Mouse (Mus musculus) midbrain, embryonic 14.5 days (tissue): Measurements from ENCODE around the gene Cpne5. TPM values are rescaled to one million over a fixed set of nuclear protein-coding genes. Genes with fewer than 3 reads are reported as not detected.
"Not testable (repeated sequence)": the region's sequence is repeated elsewhere in the genome, so short reads cannot be mapped to it uniquely, and the experiment has no call there.

Experiments used
- ATAC-seq: fragments of 200-750 bp; cut with Nextera tagmentation; 2 replicates; pipeline ENCODE4 v1.8.0; 2017; ENCODE audit warnings: moderate number of reproducible peaks, moderate library complexity; ENCODE audit not compliant: low FRiP score, low TSS enrichment
- DNase-seq: peaks from one replicate; pipeline ENCODE4 v3.0.0-alpha.2; 2015
- H3K27ac ChIP-seq: fragments of 300-500 bp; sonication (generic); replicated peaks from 2 replicates; pipeline ENCODE4 v1.5.1; 2014; ENCODE audit warnings: mild to moderate bottlenecking, low read depth, low read length, moderate library complexity
- H3K27me3 ChIP-seq: fragments of 300-500 bp; sonication (generic); 2 replicates; pipeline ENCODE4 v1.6.1; 2014; ENCODE audit warnings: low read length, control low read depth, mixed read lengths; ENCODE audit not compliant: control insufficient read depth, insufficient read depth
- H3K36me3 ChIP-seq: fragments of 300-500 bp; sonication (generic); 2 replicates; pipeline ENCODE4 v1.6.1; 2014; ENCODE audit warnings: low read length, control low read depth; ENCODE audit not compliant: control insufficient read depth, insufficient read depth
- H3K4me1 ChIP-seq: fragments of 300-500 bp; sonication (generic); 2 replicates; pipeline ENCODE4 v1.6.1; 2014; ENCODE audit warnings: mild to moderate bottlenecking, antibody characterized with exemption, low read length, control low read depth; ENCODE audit not compliant: control insufficient read depth, insufficient read depth
- H3K4me2 ChIP-seq: fragments of 300-500 bp; sonication (generic); 2 replicates; pipeline ENCODE4 v1.6.1; 2014; ENCODE audit warnings: mild to moderate bottlenecking, low read length, moderate library complexity
- H3K4me3 ChIP-seq: fragments of 300-500 bp; sonication (generic); replicated peaks from 2 replicates; pipeline ENCODE4 v1.5.1; 2014; ENCODE audit warnings: low read depth, low read length
- H3K9ac ChIP-seq: fragments of 300-500 bp; sonication (generic); replicated peaks from 2 replicates; pipeline ENCODE4 v1.6.1; 2014; ENCODE audit warnings: mild to moderate bottlenecking, low read length, moderate library complexity
- H3K9me3 ChIP-seq: fragments of 300-500 bp; sonication (generic); 2 replicates; pipeline ENCODE4 v1.6.1; 2016; ENCODE audit warnings: low read length, control low read depth, mixed read lengths; ENCODE audit not compliant: control insufficient read depth
- WGBS: fragments of 180-500 bp; shearing (Covaris S2); extraction: QIAGEN DNeasy Blood & Tissue Kit; methylation state at CpG from one replicate; pipeline ENCODE4 v1.1.7; 2014; 5-methylcytosine and 5-hydroxymethylcytosine counted together
- polyA plus RNA-seq: library from polyadenylated mRNA; unstranded; fragments of >200 nt; fragmentation: Nextera tagmentation; extraction: Ambion mirVana; gene quantifications from 2 replicates; pipeline ENCODE4 v1.2.1, GENCODE M21; 2014

The Cpne5 gene
- polyA plus RNA-seq, 1 experiment from 2014 or later = 27.6 TPM

DNA sequence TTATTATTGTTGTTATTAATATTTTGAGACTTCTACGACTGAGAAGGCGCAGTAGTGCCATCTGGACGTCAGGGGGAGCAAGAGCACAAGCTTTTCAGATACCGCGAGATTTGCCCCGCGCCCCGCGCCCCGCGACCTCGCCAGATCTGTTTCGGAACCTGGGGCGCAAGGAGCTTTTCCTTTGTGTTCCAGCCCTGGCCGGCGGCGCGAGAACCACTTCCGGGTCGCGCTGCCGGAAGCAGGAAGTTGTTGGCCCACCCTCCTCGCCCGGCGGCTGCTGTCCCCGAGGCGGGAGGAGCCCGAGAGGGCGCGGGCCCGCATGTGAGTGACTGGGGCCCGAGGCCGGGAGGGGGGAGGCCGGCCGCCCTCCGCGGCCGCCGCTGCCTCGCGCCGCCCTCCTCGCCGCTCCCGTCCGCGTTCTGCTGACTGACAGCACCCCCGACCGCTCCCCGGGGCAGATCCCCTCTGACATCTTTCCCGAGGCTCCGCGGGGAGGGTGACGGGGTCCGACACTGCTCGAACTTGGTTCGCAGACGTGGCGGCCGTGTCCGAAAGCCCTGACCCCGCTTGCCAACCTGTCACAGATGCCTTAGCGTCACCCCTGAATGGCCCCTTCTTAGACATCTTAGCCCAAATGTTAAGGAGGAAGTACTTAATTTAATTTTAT is 30.8 kb upstream of the Cpne5 start, which contains the start of gene BC004004:
BC004004 (plus strand) TSS at position 107 of the 667 bp plus-strand sequence.
- ATAC-seq = peak; percentile 93
- under 1% methylated on average over 58 of the region's 63 CpGs for WGBS
- peak; percentile 98 for DNase-seq

DNA sequence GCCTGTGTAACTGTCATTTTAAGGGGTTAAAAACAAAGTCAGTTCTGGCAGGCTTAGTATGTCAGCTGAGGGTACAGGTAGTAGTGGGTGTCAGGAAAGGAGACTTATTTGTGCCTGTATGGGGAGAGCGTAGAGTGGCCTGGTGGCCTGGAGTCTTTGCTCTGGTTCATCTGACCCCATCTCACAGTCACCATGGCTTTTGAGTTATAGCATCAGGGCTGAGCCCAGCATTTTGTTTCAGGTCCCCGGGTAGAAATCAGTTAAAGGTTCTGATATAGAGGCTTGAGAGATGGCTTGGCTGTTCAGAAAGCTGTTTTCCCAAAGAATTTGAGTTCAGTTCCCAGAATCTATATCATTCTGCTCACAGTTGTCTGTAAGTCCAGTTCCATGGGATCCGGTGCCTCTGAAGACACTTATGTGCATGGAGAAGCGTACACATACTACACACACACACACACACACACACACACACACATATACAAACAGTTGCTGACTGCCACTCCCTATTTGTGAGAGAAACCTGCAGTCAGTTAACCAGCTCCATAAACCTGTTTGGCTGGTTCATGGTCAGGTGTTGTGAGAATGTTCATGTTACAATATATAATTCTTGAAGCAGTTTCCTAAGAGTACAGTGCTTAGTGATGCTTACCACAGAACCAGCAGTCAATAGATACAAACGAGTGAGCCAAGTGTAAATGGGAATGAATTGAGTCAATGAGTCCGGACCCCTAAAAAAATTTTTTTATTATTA is 30.1 kb upstream of the Cpne5 start:
- Histone ChIP-seq H3K9me3 (no peaks in the 10 kb centered on the region), H3K9ac (peak overlapping the region; percentile 90; the same call in 1 of the 2 replicates), H3K27ac (peak overlapping the region; percentile 46), H3K27me3 (no peaks in the 10 kb centered on the region), H3K36me3 (no peaks in the 10 kb centered on the region), H3K4me2 (peak overlapping the region; percentile 65), H3K4me1 (peaks cover 21% of the 10 kb centered on the region), H3K4me3 (peak overlapping the region; percentile 94)
- ATAC-seq (peak; percentile 57), DNase-seq (no peak)
- 62% methylated on average over 6 of the region's 6 CpGs for WGBS

More for the DNA sequence above, 30.8 kb upstream of the Cpne5 start, which contains the start of gene BC004004:
- peak within 1 kb of the TSS; percentile 94 for H3K4me3 ChIP-seq
- peak within 1 kb of the TSS; percentile 65 for H3K4me2 ChIP-seq
- peaks cover 19% of the 10 kb centered on the region for H3K4me1 ChIP-seq
- H3K9ac ChIP-seq = peak within 1 kb of the TSS; percentile 90
- H3K9me3 ChIP-seq = no peaks in the 10 kb centered on the region
- H3K36me3 ChIP-seq = no peaks in the 10 kb centered on the region
- H3K27ac ChIP-seq = peak within 1 kb of the TSS; percentile 92
- no peaks in the 10 kb centered on the region for H3K27me3 ChIP-seq

DNA sequence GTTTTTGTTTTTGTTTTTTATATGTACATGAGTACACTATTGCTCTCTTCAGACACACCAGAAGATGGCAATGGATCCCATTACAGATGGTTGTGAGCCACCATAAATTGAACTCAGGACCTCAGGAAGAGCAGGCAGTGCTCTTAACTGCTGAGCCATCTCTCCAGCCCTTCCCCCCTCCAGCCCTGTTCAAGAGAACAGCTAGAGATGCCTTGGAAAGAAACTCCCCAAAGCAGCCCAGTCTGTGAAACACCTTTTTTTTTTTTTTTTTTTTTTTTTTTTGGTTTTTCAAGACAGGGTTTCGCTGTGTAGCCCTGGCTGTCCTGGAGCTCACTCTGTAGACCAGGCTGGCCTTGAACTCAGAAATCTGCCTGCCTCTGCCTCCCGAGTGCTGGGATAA is 29.1 kb upstream of the Cpne5 start:
- not testable (repeated sequence) for H3K36me3 ChIP-seq, H3K9ac ChIP-seq, H3K9me3 ChIP-seq, H3K4me3 ChIP-seq, DNase-seq, H3K27me3 ChIP-seq, ATAC-seq, H3K27ac ChIP-seq, H3K4me2 ChIP-seq
- WGBS = 98% methylated on average over 2 of the region's 2 CpGs
- peaks cover 30% of the 10 kb centered on the region for H3K4me1 ChIP-seq

GRCm38 (mm10) chr17:29264760-29265159 is 26.8 kb upstream of the Cpne5 start:
- Histone ChIP-seq H3K36me3 (peaks cover 13% of the 10 kb centered on the region), H3K9me3 (no peaks in the 10 kb centered on the region), H3K4me3 (peak overlapping the region; percentile 82; the same call in 1 of the 2 replicates), H3K4me1 (peaks cover 25% of the 10 kb centered on the region), H3K27me3 (no peaks in the 10 kb centered on the region), H3K9ac (no peak overlapping the region), H3K27ac (peak overlapping the region; percentile 94; the same call in 1 of the 2 replicates), H3K4me2 (peak overlapping the region; percentile 72)
- no peak for DNase-seq
- ATAC-seq = no peak
- WGBS = 91% methylated on average over 5 of the region's 5 CpGs

DNA sequence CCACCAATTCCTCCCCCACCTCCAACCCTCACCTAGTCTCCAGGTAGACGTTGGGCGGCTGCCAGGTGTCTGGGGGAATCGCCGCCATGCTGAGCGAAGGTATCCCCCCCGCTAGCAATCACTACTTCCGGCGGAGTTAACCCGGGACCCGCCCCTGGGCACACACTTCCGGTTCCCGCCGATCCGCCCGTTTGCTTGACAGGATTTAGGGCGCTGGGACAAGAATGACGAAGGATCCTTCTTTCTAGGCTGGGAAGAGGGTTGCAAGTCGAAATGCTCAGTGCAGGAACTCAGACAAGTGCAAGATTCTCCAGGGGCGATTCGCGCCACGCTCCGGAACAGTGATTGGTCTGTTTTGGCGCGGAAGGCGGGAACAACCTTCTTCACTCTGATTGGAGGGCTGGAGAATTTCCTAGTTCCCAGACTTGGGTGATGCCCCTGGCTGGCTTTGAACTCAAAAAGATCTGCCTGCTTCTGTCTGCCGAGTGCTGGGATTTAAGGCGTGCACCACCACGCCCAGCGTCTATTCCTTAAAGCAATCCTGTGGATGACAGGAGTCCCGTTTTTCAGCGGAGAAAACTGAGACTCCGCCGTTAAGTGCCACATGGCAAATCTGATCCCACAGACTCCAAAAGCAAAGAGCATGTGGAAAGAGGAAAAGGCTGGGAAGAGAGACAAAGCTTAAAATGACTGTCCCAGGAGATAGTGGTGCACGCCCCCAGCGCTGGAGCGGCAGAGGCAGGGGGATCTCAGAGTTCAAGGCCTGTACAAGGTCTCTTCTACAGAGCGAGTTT is 26.1 kb upstream of the Cpne5 start, which contains the start of gene Ppil1:
Ppil1 (minus strand) TSS at position 347 of the 794 bp plus-strand sequence.
- DNase-seq (peak; percentile 89), ATAC-seq (peak; percentile 61; the same call in 1 of the 2 replicates)
- Histone ChIP-seq H3K27ac (peak within 1 kb of the TSS; percentile 94), H3K9me3 (no peaks in the 10 kb centered on the region), H3K27me3 (no peaks in the 10 kb centered on the region), H3K4me3 (peak within 1 kb of the TSS; percentile 82), H3K4me2 (peak within 1 kb of the TSS; percentile 72), H3K4me1 (peaks cover 20% of the 10 kb centered on the region), H3K36me3 (peaks cover 13% of the 10 kb centered on the region), H3K9ac (peak within 1 kb of the TSS; percentile 72)
- WGBS = 7% methylated on average over 38 of the region's 38 CpGs

- Histone ChIP-seq H3K9me3 (no peaks in the 10 kb centered on the region), H3K4me2 (peak overlapping the region; percentile 72), H3K36me3 (peaks cover 16% of the 10 kb centered on the region), H3K4me3 (peak overlapping the region; percentile 82), H3K27me3 (no peaks in the 10 kb centered on the region), H3K9ac (peak overlapping the region; percentile 72), H3K27ac (peak overlapping the region; percentile 94), H3K4me1 (peaks cover 20% of the 10 kb centered on the region)
- under 1% methylated on average over 14 of the region's 14 CpGs for WGBS
- DNase-seq (no peak), ATAC-seq (no peak)
These were observed 25.4 kb upstream of the Cpne5 start for GRCm38 (mm10) chr17:29263417-29263816.

DNA sequence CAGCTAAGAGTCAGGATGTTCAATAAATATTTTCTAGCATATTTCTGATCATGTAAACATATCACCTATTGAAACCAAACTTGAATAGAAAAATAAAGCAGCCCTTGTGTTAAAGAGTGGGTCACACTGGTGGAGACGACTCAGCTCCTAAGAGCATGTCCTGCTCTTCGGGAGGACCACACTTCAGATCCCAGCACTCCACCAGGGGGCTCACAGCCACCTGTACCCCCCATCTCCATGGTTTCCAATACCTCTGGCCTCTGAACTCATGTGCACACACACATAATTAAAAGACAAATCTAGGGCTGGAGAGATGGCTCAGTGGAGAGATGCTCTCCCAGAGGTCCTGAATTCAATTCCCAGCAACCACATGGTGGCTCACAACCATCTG is 24.3 kb upstream of the Cpne5 start:
- H3K27ac ChIP-seq = no peak overlapping the region
- H3K27me3 ChIP-seq = no peaks in the 10 kb centered on the region
- ATAC-seq (no peak), DNase-seq (no peak)
- WGBS = 50% methylated on average over 2 of the region's 2 CpGs
- H3K4me2 ChIP-seq = peak overlapping the region; percentile 72
- no peak overlapping the region for H3K4me3 ChIP-seq
- no peaks in the 10 kb centered on the region for H3K9me3 ChIP-seq
- peaks cover 16% of the 10 kb centered on the region for H3K4me1 ChIP-seq
- peaks cover 28% of the 10 kb centered on the region for H3K36me3 ChIP-seq
- H3K9ac ChIP-seq = no peak overlapping the region

GRCm38 (mm10) chr17:29261603-29262258 is 23.8 kb upstream of the Cpne5 start:
- peaks cover 16% of the 10 kb centered on the region for H3K4me1 ChIP-seq
- no peak overlapping the region for H3K27ac ChIP-seq
- no peaks in the 10 kb centered on the region for H3K27me3 ChIP-seq
- H3K9ac ChIP-seq = no peak overlapping the region
- H3K9me3 ChIP-seq = no peaks in the 10 kb centered on the region
- no peak for DNase-seq
- 90% methylated on average over 22 of the region's 22 CpGs for WGBS
- no peak overlapping the region for H3K4me3 ChIP-seq
- no peak overlapping the region for H3K4me2 ChIP-seq
- no peak for ATAC-seq
- peaks cover 33% of the 10 kb centered on the region for H3K36me3 ChIP-seq
